Mouse (Mus musculus): ENCODE measurements around the gene Hnrnpa3.

GRCm38 (mm10) chr2:75636261-75637054 lies 22.6 kb upstream of the Hnrnpa3 start:
- TF ChIP-seq CTCF (IDR thresholded peaks at IDR 0.05; ENCODE audit: low read depth) = peak; percentile 74
- no peak for TF ChIP-seq EP300 (IDR thresholded peaks at IDR 0.05; ENCODE audit: low read depth)

Data from liver, postnatal 0 days (tissue).